Mouse (Mus musculus) T-helper 1 cell (primary cell): ENCODE results near the gene Tppp3.

Source experiments
- in situ Hi-C: fragments of 300-600 bp; cut with MboI, MseI; formaldehyde crosslinking; loops from one replicate; pipeline ENCODE4 v1.15.1; 2025; ENCODE audit warnings: high pct_unique_total_duplicates

Gene Tppp3

DNA sequence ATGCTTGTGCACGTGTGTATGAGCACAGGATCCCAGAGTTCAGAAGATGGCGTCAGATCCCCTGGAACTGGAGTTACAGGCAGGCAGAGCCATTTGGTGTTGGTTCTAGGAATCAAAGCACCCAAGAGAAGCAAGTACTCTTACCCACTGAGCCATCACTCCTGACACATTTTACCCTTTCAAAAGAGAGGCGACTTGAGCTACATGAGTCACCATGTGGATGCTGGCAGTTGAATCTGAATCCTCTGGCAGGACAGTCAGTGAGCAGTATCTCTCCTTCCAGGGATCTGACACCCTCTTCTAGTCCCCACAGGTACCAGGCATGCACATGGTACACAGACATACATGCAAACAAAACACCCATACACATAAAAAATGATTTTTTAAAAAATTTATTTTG is 16.8 kb upstream of the Tppp3 start:
- in situ Hi-C loops = loop anchor here (5.0 kb wide), 1 partner anchor 64 kb away; no protein-coding TSS in a partner anchor

DNA sequence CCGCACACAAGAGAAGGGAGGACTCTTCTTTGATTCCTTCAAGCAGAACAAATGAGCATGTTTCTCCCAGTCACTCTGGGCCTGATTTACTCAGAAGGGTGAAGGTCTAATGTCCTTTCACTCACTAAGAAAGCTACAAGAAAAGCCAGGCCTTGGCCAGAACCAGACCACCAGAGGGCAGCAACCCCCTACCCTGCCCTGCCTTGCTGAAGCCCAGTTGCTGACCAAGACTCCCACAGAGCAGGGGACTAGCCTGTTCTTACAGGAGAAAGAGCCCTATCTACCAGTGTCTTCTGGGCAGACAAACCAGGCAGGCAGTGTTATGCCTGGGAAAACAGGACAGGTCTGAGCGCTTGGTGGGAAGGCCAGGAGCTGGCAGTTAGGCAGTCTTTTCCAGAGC is 13.1 kb upstream of the Tppp3 start:
- in situ Hi-C loops = no loop called here

DNA sequence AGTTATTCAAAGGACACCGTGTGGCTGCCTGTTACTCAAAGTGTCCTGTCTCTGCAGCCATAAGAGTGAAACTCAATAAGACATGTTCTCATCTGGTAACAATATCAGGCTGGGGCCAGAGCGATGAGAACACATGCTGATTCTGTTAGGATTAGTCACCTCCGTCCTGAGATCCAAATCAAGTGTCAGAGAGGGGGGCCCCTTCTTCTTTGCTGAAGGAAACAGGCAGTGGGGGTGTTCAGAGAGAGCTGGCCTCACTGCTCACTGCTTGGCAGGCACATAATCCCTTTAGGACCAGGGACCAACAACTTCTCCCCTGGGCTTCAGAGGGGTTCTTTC is 12.7 kb upstream of the Tppp3 start:
- in situ Hi-C loops = no loop called here

DNA sequence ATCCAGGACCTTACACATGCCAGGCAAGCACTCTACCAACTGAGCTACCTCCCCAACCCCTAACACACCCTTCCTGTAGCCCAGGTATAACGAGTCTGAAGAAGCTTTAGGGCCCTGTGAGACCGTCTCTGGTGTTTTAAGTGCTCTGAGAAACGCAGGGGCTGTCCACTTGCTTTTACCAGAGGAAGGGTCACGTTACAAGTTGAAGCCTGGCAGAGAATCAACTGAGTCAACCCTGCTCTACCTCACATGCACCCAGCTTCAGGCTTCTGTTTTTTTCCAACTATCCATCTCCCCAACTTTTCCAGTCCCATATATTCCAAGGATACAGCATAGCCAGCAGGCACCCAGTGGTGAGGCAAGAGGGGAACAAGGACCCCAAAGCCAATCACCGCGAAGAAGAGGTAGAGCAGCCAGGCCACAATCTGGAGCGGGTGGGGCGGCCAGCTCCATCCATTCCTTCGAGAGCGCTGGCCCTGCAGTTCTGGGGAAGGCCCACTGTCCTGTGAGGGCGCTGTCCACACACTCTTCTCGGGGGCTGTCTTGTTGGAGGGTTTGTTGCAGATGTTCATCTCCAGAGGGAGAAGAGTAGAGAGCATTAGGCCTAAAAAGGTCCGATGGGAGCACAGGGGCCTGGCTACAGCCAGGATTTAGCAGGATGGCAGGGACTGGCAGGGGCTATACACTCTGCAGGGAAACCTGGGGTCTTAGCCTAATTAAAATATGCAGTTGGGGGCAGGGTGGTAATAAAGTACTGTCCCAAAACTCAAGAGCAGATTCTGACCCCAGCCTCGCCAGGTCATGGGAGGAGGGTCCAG is 12.1 kb upstream of the Tppp3 start:
- in situ Hi-C loops = no loop called here

DNA sequence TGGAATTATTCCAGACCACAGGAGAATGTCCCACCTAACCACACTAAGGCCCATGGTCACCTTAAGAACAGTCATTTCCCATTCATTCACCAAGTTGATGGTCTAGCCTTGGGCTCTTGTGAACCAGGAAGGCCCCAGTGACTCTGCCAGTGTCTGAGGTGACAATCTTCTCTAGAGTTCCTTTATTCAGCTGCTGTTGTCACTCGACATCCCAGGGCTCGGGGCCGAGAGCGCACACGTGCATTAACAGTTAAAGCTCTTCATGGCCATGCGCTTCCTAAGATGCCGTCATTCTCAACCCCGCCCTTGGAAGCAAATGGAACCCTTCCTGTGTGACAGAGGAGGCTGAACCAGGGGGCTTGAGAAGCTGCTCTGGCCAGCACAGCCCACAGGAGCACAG is 10.8 kb upstream of the Tppp3 start:
- in situ Hi-C loops = no loop called here

DNA sequence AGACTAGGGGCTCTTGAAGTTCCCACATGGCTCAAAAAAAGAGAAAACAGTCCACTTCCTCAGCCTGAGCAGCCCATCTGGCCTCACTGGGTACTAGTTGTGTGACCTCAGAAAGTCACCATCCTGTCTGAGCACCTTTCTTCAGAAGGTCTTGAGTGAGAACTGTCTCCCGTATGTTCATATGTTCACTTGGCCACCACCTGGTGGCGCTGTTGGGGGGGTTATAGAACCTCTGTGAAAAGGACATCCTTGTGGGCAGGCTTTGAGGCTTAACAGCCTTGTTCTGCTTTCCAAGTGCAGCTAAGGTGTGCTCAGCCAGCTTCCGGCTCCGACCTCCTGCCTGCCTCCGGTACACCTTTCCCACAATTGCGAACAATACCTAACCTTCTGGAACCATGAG is 10.1 kb upstream of the Tppp3 start:
- in situ Hi-C loops = no loop called here

DNA sequence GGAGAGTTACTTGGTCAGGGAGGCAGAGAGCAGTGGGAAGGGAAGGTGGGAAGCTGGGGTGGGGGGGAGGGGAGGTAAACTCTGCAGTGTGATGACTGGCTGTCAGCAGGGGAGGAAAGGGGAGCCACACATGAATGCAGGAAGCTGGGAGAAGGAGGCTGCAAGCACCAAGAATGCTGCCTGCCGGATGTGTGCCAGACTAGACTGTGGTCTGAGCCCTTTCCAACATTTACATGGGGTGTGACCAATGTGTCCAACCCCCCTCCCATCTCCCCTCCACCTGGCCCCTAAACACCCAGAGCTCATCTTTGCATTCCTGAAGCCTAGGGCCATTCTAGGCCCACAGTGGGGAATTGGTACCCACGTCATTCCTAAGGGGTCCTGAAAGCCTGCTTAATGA is 9.7 kb upstream of the Tppp3 start:
- in situ Hi-C loops = no loop called here

DNA sequence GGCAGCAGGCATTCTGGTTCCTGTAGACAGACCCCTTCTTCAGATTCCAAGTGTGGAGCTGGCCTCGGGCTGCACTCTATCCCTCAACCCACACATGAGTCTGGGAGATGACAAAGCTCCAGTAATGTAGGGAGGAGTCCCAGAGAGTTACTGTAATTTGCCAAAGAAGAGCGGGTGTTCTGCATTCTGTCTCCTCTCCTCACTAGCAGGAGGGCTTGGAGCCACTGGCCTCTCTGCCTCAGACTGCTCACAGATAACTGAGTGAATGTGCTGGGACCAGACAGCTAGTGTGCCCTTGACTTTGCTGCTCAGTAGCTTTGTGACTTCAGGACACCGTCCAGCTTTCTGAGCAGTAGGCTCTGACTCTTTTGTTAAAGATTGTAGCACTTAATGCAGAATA is 6.5 kb upstream of the Tppp3 start:
- in situ Hi-C loops = no loop called here

DNA sequence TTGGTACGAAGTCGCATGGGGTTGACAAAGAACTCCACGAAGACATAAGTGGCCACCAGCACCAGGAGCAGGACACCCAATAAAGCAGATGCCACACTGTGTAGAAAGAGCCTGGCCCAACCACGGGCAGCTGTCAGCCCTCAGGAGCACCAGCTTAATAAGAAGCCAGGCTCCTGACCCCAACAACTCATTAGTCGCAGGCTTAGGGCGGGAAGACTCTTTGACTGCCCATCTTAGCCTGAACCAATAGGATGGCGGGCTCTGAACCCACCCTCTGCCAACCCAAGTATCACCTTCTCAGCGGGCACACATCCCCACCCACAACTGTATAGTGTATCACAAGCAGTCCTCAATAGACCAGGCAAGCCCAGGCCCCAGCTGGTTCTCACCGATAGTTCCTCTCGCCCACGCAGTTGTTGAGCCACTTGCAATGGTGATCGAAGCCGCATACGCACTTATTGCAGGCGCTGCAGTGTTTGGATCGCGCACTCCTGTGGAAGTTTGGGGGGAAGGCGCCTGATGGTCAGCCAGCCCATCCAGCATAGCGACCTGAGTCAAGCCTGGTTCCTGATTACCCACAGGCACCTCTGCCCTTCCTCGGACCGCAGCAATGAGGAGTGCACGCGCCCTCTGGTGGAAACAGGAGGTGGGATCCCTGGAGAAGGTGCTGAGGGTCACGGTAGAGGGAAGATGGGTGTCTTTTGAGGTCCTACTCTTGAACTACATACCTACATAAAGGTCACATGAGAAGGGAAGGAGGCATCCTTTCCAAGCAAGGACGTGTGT is 5.5 kb upstream of the Tppp3 start:
- in situ Hi-C loops = no loop called here

DNA sequence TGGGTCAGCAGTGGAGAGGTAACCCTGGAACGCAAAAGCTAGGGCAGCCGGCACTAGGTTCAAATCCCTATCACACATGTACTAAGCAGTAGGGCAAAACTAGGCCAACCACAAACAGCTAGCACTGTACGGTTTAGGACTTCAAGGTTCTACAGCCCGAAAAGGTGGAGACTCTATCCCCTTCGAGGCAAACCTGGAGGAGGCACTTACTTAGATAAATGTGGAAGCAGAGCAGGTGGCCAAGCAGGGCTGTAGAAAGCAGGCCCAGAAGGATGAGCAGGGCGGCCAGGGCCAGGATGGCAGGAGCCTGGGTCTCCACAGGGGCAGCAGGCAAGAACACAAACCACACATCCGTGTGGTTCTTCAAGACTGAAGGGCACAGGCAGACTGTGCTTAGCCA is 4.8 kb upstream of the Tppp3 start:
- in situ Hi-C loops = no loop called here

DNA sequence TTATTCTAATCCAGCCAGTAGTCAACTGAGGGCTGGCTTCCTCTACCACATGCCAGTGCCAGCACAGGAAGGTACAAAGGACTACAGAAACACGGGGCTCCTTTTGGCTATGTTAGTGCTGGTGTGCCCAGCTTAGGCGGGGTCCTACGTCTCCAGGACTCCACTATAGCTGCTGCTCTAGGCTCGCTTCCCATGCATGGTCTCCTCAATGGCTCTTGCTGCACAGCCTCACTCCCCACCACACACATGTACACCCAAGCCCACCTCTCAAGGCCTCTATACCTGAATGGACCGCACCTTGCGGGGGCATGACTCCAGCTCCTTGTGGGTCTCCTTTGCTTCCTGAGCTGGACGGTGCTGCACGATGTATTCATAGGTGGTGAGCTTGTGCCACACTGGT is 4.4 kb upstream of the Tppp3 start:
- in situ Hi-C loops = no loop called here

DNA sequence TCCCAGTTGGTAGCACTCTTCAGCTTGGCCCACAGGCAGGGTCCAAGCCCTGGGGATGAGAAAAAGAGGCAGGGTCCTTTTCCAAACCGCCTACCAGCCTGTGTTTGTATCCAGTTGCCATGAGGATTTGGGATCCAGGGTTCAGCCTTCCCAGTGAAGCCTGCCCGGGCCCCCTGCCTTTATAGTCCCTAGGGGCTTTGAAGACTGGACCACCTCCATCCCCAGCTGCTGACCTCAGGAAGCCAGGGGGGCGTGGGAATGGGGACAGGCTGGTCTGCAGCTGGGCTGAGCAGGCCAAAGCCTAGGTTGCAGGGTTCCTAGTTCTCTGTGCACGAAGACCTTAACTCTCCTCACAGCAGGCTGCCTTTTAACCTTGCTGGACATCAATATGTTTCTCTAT is 3.9 kb upstream of the Tppp3 start:
- in situ Hi-C loops = no loop called here

DNA sequence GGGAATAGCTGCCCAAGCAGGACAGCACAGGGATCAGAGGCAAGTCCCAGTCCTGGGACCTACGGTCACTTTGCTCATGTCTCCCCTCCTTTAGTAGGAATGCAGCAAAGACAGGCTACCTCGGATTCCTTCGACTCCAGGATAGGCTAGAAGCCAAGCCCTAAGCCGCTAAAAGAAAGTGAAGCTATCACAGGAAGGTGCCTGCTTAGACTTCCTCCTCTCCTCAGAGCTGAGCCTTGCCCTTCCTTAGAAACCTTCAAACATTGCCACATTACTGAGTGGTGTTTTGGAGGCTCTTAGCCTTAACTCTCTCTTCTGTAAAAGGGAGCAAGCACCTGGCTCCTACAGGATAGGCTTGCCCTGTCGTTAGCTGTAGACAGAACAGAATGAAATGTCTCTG is 3.4 kb upstream of the Tppp3 start:
- in situ Hi-C loops = no loop called here

DNA sequence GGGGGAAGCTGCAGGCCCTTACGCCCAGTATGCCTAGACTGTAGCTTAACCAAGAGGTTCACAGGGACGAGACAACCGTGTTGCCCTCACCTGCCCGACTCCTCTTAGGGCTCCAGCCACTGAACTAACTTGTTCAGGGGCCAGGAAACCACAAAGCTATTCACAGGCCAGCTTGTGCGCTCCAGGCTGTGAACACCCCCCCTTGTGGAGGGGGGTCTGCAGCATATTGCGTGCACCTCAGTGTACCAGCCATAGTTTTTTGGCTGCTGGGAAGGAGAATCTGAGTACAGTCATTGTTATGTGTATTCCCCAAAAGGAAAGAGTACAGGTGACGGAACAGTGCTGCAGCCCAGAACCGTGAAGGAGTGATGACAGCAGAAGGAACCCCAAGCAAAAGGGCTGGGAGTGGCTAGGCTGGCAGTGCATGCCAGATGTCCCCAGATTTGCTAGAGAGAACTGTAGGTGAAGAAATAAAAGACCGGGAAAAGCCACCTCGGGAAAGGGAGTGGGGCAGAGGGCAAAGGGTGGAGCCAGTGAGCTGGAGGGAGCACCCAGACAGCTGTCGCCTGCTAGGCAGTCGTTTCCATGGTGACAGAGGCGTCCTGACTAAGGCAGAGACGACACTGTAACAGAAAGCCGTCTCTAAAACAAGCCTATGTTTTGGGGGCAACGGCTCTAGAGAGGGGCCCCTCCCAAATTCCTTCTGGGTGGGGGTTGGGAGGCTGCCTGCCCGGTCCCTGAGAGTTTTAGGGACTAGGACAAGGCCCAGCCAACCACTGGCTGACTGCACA is 2.7 kb upstream of the Tppp3 start:
- in situ Hi-C loops = no loop called here

DNA sequence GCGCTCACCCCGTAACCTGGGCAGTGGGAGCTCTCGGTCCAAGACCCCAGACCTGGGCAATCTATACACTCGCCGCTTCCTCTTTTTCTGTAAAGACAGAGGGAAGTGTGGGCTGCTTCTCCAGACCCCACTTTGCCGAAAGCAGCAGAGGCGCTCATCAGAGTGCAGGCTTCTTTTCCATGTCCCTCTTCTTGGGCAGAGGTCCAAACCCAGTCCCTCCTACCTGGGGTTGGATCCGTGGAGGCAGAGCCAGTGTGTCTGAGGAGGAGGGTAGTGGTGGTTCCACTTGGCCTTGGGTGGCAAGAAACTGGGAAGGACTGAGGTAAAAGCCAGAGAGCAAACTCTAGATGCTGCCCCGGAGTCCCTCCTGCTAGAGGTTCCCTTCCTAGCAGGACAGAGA is 1.7 kb upstream of the Tppp3 start:
- in situ Hi-C loops = no loop called here

DNA sequence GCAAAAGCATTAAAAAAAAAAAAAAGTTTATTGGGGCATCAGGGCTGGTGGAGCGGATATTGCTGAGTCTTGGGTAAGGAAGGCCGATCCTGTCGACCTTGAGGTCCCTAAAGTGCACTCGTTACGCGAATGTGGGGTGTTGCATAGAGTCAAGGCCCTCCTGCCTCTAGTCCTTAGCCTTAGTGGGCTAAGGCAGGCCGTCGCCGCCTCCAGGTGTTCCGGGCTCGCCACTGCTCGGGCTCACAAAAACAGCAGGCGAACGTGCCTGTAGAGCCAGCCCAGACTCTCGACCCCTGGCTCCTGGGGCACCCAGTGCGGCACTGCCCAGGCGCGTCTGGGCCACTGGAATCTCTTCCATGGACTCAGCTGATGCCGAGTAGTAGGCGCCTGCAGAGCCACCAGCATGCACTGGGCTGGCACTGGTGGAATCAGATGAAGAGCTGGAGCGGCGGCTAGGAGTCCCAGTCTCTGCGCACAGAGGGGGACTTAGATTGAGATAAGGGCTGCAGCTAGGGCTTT is 1.1 kb upstream of the Tppp3 start:
- in situ Hi-C loops = no loop called here

DNA sequence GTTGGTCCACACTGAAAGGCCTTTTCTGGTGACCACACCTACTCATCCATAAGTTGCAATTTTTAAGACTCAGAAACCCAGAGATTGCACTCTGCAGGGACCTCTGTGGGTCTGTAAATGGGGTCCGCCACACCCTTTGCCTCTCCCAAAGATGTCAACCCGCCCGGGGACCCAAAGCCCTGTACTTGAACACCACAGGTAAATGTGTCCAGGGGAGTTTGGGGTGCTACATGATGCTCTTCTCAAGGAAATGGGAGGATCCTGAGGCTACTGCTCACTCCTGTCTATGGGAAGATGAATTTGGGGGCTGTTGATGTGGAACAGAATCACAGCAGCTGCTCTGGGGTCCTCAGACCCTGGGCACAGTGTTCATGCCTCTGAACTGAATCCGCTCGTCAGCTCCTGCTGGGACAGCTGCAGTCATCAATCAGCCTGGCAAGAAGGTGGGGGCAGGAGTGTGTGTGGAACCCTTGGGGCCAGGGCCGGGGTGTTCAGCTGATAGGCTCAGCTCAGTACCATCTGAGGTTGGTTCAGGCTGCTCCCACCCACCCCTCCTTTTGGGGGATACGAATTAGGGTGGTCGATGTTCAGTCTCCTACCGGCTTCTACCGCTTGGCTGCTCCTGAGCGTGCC is 529 bp downstream of the Tppp3 start:
- in situ Hi-C loops = no loop called here

DNA sequence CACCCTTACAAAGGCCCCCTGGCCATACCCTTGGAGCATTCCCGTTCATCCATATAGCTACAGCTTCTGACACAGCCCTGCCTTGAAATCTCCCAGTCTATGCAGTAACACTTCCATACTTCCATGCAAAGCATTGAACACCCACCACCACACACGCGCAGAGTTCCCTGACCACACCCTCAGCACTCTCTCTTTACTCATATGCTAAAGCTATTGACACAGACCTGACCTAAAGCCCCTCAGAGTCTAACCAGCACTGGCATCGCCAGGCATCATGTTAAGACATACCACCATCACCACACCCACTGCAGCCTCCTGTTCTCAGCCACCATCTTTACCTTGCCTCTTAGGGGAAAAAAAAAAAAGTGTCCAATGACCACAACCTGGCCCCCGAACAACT is 1.1 kb downstream of the Tppp3 start:
- in situ Hi-C loops = no loop called here

DNA sequence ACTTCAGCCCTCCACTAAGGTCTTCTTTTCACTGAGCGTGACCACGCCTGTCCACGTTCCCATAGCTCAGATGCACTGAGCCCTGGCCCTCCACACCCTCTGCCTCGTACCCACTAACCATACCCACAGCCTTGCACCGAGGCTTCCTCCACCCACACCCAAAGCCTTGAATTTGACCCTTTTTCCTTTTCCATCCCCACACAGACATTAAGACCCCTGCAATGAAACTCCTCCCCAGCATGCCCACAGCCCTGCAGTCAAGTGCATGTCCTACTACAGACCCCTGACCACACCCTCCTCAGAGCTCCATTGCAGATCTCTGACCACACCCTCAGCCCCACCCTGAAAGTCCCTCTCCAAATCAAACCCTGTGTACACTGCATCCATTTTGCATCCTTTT is 1.5 kb downstream of the Tppp3 start:
- in situ Hi-C loops = no loop called here

DNA sequence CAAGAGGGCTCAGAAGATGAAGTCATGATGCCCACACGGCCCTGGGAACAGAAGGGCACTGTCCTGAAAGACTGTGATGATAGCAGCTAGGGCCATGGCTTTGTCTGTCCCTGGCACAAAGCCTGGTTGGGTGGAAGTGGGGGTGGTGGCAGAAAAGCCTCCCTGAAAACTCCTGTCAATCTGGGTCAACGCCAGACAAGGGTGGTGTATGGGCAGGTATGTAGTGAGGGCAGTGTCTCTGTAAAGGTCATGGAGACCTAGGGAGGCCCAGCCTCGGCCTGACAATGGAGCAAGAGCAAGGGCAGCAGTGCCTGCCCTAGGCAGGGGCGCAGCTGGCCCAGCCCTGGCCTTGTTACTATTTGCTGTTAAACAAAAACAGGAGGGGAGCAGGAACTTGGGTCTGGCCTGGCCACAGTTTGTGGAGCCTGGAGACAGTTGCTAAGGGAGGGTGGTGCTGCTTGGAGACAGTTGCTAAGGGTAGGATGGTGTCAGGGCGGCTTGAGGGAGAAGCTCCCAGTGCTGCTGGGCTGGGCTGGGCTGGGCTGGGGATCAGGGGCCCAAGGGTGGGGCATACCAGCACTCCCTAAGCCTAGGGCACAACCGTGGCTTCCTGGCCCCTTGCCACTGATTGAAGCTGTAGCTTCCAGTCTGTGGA is 2.2 kb downstream of the Tppp3 start:
- in situ Hi-C loops = no loop called here

DNA sequence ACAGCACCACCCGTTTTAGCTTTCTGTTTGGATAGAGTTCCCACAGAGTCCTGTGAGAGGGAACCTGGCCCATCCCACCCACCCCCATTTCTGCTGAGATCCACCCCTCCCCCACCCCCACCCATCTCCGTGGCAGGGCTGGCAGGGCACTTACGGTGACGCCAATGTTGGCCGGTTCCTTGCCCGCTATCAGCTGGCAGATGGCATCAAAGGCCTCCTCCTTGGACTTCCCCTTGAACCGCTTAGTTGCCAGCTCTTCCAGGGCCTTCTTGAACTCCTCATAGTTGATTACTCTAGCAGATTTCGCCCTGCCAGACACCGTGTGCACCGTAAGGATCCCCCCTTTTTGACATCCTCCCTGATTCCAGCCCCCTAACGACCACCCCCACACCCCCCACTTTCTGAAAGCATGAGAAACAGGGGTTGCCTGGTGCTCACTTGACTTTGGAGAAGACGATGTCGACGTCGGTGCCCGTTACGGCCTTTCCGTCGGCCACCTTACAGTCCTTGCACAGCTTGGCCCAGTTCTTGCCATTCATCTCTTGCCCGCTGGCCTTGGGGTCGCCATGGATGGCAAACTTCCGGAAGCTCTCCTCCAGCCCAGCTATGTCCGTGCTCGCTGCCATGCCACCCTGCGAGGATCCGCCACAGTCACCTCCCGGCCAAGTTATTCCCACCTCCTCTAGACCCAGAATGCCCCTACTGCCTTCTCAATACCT is 3.2 kb downstream of the Tppp3 start:
- in situ Hi-C loops = no loop called here
